Mouse (Mus musculus): Measurements from ENCODE around the gene Sdhaf1.

Sdhaf1 gene

GRCm38 (mm10) chr7:30326427-30326826, 2.7 kb upstream of the Sdhaf1 start:
- DNase-seq (ENCODE audit: low read depth in 1 of 2, low spot score in 2 of 2): no peak

DNA sequence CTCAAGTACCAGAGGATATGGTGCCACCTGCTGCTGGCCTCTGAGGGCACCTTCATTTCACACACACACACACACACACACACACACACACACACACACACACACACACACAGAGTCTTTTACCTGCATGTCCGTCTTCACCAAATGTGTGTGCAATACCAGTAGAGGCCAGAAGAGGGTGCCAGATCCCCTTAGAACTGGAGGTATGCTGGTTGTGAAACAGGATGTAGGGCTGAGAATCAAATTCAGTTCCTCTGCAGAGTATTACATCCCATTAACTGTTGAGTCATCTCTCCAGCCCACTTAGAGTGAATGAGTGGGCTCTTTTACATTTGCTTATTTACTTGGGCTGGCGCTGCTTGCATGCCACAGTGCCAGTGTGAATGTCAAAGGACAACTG, 1.7 kb upstream of the Sdhaf1 start:
- peak; percentile 43 to 70 for DNase-seq (ENCODE audit: low read depth in 1 of 2, low spot score in 2 of 2)

- DNase-seq (ENCODE audit: low read depth in 1 of 2, low spot score in 2 of 2): no peak
These were observed 727 bp upstream of the Sdhaf1 start for GRCm38 (mm10) chr7:30324300-30324944.

DNA sequence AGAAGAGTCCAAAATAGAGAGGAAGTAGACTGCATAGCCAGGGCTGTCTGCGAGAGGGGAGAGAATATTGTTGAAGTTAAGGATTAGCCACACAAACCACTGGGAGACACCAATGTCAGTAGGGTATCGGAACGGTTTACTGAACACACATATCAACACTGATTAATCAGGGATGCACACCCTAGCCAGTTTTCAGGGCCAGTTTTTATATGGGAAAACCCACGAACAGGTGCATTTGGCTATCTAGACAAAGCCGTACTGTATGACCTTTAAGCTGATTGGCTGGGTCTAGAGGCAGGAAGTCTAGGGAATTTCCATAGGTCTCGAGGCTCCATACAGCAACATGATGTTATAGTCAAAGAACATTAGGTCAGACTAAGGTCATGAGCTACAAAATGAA, 830 bp downstream of the Sdhaf1 start:
- peak in 1 of 2 experiments; percentile 49 for DNase-seq (ENCODE audit: low read depth in 1 of 2, low spot score in 2 of 2)

GRCm38 (mm10) chr7:30322285-30322667, 1.4 kb downstream of the Sdhaf1 start:
- DNase-seq (ENCODE audit: low read depth in 1 of 2, low spot score in 2 of 2): peak; percentile 88 to 92

DNA sequence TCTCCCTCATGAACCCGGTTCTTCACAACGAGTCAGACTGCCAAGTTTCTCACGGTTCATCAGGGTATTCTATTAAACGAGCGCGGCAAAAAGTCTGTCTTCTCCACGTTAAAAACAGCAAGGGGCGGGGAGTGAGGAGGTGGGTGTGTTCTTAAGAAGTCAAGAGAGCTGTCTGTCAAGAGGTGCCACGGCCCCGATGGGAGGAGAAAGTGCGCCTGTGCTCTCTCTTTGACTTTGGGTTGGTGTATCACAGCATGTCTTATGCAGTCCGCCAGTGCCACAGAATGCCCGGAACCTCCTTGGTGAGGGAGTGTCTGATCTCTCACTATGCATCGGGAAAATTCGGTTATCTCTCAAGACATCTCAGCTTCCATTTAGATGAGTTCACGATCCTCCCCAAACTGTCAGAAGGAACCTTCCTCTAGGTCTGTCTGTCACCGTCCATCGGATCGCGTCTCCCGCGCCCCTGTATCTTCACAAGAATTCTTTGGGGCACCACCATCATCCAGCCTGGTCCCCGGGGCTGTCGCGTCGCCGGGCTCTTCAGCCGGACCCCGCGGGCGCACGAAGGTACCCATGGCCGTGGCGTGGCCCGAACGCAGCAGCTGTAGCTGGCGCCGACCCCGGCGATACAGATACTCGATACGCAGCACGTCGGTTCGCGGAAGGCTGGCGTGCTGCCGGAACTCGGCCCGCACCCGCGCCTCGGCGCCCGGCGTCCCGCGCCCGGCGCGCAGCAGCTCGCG, 2.0 kb downstream of the Sdhaf1 start, which contains the start of gene E130208F15Rik:
E130208F15Rik (plus strand) TSS at position 202 of the 746 bp plus-strand sequence.
- DNase-seq (ENCODE audit: low read depth in 1 of 2, low spot score in 2 of 2): peak in 1 of 2 experiments; percentile 59

DNA sequence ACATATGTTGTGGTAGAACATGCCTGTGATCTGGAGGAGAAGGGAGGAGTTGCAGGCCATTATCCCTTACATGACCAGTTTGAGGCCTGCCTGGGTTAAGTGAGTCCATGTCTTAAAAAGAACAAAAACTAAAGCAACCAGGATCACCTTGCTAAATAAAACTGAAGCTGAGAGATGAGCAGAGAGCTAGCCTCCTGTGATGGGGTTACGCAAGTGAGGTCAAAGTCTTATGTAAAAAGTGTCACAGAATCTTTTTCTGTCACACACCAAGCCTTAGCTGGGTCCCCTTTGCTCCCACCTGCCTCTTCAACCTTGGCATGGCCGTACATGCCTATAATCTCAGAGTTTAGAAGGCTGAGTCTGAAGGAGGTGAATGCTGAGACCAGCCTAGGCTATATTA, 2.7 kb downstream of the Sdhaf1 start:
- DNase-seq (ENCODE audit: low read depth in 1 of 2, low spot score in 2 of 2): no peak

DNA sequence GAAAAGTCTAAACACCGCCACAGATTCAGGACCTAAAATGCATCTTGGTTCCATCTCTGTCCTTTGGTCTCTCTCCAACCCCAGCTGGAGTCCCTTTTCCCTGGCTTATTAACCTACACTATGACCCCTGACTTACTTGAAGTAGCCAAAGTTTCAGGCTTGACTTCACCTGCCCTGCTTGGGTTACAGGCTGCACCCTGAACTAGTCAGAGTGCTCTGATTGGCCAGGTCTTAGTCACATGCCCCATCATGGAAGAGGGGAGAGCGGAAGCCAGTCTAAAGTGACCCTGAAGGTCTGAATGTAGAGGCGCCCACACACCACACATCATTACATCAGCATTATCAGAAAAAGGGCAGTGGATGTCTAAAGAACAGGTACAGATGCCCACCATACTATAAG, 5.6 kb downstream of the Sdhaf1 start:
- DNase-seq (ENCODE audit: low read depth in 1 of 2, low spot score in 2 of 2): no peak

- DNase-seq (ENCODE audit: low read depth in 1 of 2, low spot score in 2 of 2): no peak
These were observed 7.9 kb downstream of the Sdhaf1 start for GRCm38 (mm10) chr7:30315559-30316529.

- no peak for DNase-seq (ENCODE audit: low read depth in 1 of 2, low spot score in 2 of 2)
These were observed 9.0 kb downstream of the Sdhaf1 start, which contains the start of gene Syne4 for GRCm38 (mm10) chr7:30314721-30315155. TSS of gene Syne4 (plus strand) at chr7:30314807.

GRCm38 (mm10) chr7:30313666-30314320, 9.9 kb downstream of the Sdhaf1 start:
- DNase-seq (ENCODE audit: low read depth in 1 of 2, low spot score in 2 of 2): no peak

GRCm38 (mm10) chr7:30310136-30310535, 13.6 kb downstream of the Sdhaf1 start:
- no peak for DNase-seq (ENCODE audit: low read depth in 1 of 2, low spot score in 2 of 2)

DNA sequence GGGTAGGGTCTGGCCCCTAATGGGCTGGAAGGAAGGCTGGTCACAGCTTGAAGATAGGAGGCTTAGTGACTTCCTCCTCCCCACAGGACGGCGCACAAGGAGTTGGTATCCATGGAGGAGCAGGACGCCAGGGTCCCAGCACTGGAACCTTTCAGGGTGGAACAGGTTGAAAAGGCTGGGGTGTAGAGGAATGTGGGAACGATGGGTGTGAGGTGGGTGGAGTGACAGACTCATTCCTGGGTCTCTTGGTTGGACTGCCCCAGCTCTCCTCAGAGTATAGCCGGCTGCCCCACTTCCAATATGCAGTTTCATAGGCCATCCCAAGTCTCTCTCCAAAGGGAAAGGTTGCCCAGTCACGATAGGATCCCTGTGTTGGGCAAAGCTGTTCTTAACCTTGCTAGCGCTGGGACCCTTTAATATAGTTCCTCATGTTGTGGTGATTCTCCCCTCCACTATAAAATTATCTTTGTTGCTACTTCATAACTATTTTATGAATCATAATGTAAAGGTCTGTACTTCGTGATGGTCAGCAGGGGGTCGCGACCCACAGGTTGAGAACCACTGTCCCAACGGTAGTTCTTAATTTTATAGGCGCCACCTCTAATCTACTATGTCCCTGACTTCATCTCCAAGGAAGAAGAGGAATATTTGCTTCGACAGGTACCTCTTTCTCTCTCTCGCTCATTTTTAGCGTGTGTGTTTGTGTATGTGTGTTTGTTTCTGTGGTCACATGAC, 14.1 kb downstream of the Sdhaf1 start:
- DNase-seq (ENCODE audit: low read depth in 1 of 2, low spot score in 2 of 2): no peak

- DNase-seq (ENCODE audit: low read depth in 1 of 2, low spot score in 2 of 2): peak; percentile 82 to 87
These were observed 15.4 kb downstream of the Sdhaf1 start, which contains the start of gene Alkbh6 for GRCm38 (mm10) chr7:30308076-30309005. TSS of gene Alkbh6 (plus strand) at chr7:30308717.

GRCm38 (mm10) chr7:30306083-30306779, 17.5 kb downstream of the Sdhaf1 start:
- DNase-seq (ENCODE audit: low read depth in 1 of 2, low spot score in 2 of 2): no peak

DNA sequence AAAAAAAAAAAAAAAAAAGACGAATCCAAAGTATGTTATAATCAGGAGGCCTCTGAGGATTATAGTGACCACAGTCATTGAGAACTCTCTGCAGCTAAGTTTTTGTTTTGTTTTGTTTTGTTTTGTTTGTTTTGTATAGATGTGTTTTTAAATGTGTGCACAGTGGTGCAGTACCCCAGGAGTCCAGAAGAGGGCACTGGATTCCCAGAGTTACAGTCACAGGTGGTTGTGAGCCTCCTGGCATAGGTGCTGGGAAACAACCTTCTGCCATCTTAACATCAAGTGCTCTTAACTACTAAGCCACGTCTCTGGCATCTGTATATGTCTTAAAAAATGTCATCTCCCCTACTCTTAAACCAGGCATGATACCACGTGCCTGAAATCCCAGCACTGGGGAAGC, 22.8 kb downstream of the Sdhaf1 start:
- no peak for DNase-seq (ENCODE audit: low read depth in 1 of 2, low spot score in 2 of 2)

- no peak for DNase-seq (ENCODE audit: low read depth in 1 of 2, low spot score in 2 of 2)
These were observed 26.4 kb downstream of the Sdhaf1 start for GRCm38 (mm10) chr7:30297266-30297665.

- DNase-seq (ENCODE audit: low read depth in 1 of 2, low spot score in 2 of 2): no peak
These were observed 26.9 kb downstream of the Sdhaf1 start for GRCm38 (mm10) chr7:30296816-30297215.
